Mouse (Mus musculus) adrenal gland, adult 8-10 months (tissue): ENCODE measurements around the gene Ccdc158. TPM values are rescaled to one million over a fixed set of nuclear protein-coding genes. Genes with fewer than 3 reads are reported as not detected.

Experiments
- DNase-seq: peaks from one replicate; pipeline ENCODE4 v3.0.0; 2022
- total RNA-seq, 4 experiments: library from RNA; stranded (reverse); gene quantifications; 2 replicates each; pipeline ENCODE4 v1.2.4; 2022

Gene Ccdc158
- total RNA-seq, 4 experiments from 2014 or later = 0.26 to 0.71 (median 0.55) TPM

GRCm38 (mm10) chr5:92684715-92685460 lies 9.8 kb upstream of the Ccdc158 start:
- no peak for DNase-seq

- no peak for DNase-seq
These were observed 8.9 kb upstream of the Ccdc158 start for GRCm38 (mm10) chr5:92683871-92684475.

GRCm38 (mm10) chr5:92683351-92683807 lies 8.3 kb upstream of the Ccdc158 start, which contains the start of gene Shroom3:
Shroom3 (plus strand) TSS chr5:92683435.
- DNase-seq = no peak

- no peak for DNase-seq
These were observed 7.7 kb upstream of the Ccdc158 start for GRCm38 (mm10) chr5:92682621-92683348.

- DNase-seq = no peak
These were observed 6.8 kb upstream of the Ccdc158 start for GRCm38 (mm10) chr5:92681861-92682260.

- DNase-seq = no peak
These were observed 4.4 kb upstream of the Ccdc158 start for GRCm38 (mm10) chr5:92679441-92679840.

GRCm38 (mm10) chr5:92675574-92675920 lies 476 bp upstream of the Ccdc158 start:
- no peak for DNase-seq

GRCm38 (mm10) chr5:92666860-92667259 lies 8.2 kb downstream of the Ccdc158 start:
- no peak for DNase-seq

GRCm38 (mm10) chr5:92664321-92664720 lies 10.8 kb downstream of the Ccdc158 start:
- no peak for DNase-seq

- DNase-seq = peak; percentile 11
These were observed 18.8 kb downstream of the Ccdc158 start for GRCm38 (mm10) chr5:92656256-92656655.

- DNase-seq = no peak
These were observed 34.2 kb downstream of the Ccdc158 start for GRCm38 (mm10) chr5:92640861-92641260.

GRCm38 (mm10) chr5:92635891-92636290 lies 39.2 kb downstream of the Ccdc158 start:
- DNase-seq = no peak

GRCm38 (mm10) chr5:92634916-92635315 lies 40.2 kb downstream of the Ccdc158 start:
- no peak for DNase-seq

GRCm38 (mm10) chr5:92633526-92633925 lies 41.5 kb downstream of the Ccdc158 start:
- DNase-seq = no peak

GRCm38 (mm10) chr5:92627896-92628295 lies 47.2 kb downstream of the Ccdc158 start:
- no peak for DNase-seq

- no peak for DNase-seq
These were observed 53.2 kb downstream of the Ccdc158 start for GRCm38 (mm10) chr5:92621883-92622282.

GRCm38 (mm10) chr5:92612756-92613155 lies 62.3 kb downstream of the Ccdc158 start:
- DNase-seq = no peak

- no peak for DNase-seq
These were observed 67.4 kb downstream of the Ccdc158 start for GRCm38 (mm10) chr5:92607492-92608229.

- peak; percentile 11 for DNase-seq
These were observed 70.4 kb downstream of the Ccdc158 start for GRCm38 (mm10) chr5:92604452-92605247.

- DNase-seq = peak; percentile 24
These were observed 72.1 kb downstream of the Ccdc158 start, which contains the start of gene Stbd1 for GRCm38 (mm10) chr5:92602691-92603690. Stbd1 (plus strand) TSS chr5:92603041.
